Mouse (Mus musculus) retina, postnatal 7 days (tissue): ENCODE data around the gene Mrpl16.

Source experiments
- DNase-seq: peaks from one replicate; pipeline ENCODE4 v3.0.0-alpha.2; 2012; ENCODE audit warnings: low read depth, low spot score

Mrpl16 gene

GRCm38 (mm10) chr19:11770205-11770892 lies at the start of gene Mrpl16:
Gene Mrpl16 (plus strand): TSS chr19:11770391.
- DNase-seq: peak; percentile 94

- DNase-seq: no peak
Measured at GRCm38 (mm10) chr19:11723870-11724269, 46.3 kb upstream of the Mrpl16 start.

- no peak for DNase-seq
Measured at GRCm38 (mm10) chr19:11724275-11724674, 45.9 kb upstream of the Mrpl16 start.

- no peak for DNase-seq
Measured at GRCm38 (mm10) chr19:11725915-11726314, 44.3 kb upstream of the Mrpl16 start.

- no peak for DNase-seq
Measured at GRCm38 (mm10) chr19:11727304-11727703, 42.9 kb upstream of the Mrpl16 start.

GRCm38 (mm10) chr19:11730278-11730677 lies 39.9 kb upstream of the Mrpl16 start:
- DNase-seq: no peak

- no peak for DNase-seq
Measured at GRCm38 (mm10) chr19:11736455-11736854, 33.7 kb upstream of the Mrpl16 start.

- DNase-seq: no peak
Measured at GRCm38 (mm10) chr19:11745680-11746079, 24.5 kb upstream of the Mrpl16 start.

GRCm38 (mm10) chr19:11747298-11747697 lies 22.9 kb upstream of the Mrpl16 start, which contains the start of gene Gif:
Gene Gif (plus strand): TSS chr19:11747554.
- no peak for DNase-seq

GRCm38 (mm10) chr19:11765059-11765458 lies 5.1 kb upstream of the Mrpl16 start:
- no peak for DNase-seq

GRCm38 (mm10) chr19:11766413-11766812 lies 3.8 kb upstream of the Mrpl16 start:
- DNase-seq: no peak

GRCm38 (mm10) chr19:11768163-11768562 lies 2.0 kb upstream of the Mrpl16 start:
- peak; percentile 20 for DNase-seq

- DNase-seq: no peak
Measured at GRCm38 (mm10) chr19:11769257-11769920, 802 bp upstream of the Mrpl16 start.

- DNase-seq: peak; percentile 65
Measured at GRCm38 (mm10) chr19:11777191-11777865, 7.1 kb downstream of the Mrpl16 start.

- no peak for DNase-seq
Measured at GRCm38 (mm10) chr19:11785409-11786154, 15.4 kb downstream of the Mrpl16 start.

- no peak for DNase-seq
Measured at GRCm38 (mm10) chr19:11787826-11788225, 17.6 kb downstream of the Mrpl16 start.

GRCm38 (mm10) chr19:11788876-11789275 lies 18.7 kb downstream of the Mrpl16 start:
- no peak for DNase-seq

GRCm38 (mm10) chr19:11791825-11792224 lies 21.6 kb downstream of the Mrpl16 start:
- no peak for DNase-seq

- no peak for DNase-seq
Measured at GRCm38 (mm10) chr19:11793741-11794359, 23.7 kb downstream of the Mrpl16 start.

GRCm38 (mm10) chr19:11794447-11794846 lies 24.3 kb downstream of the Mrpl16 start:
- no peak for DNase-seq

GRCm38 (mm10) chr19:11800531-11801315 lies 30.5 kb downstream of the Mrpl16 start:
- no peak for DNase-seq
